Mouse (Mus musculus): Measurements from ENCODE around the gene Rnf114. TPM values are rescaled to one million over a fixed set of nuclear protein-coding genes. Genes with fewer than 3 reads are reported as not detected.

Rnf114 gene
- polyA plus RNA-seq, 1 experiment from 2014 or later, result 150 TPM

- 97% methylated on average over 3 of the region's 3 CpGs for WGBS
- no peak overlapping the region for H3K4me2 ChIP-seq
- no peaks in the 10 kb centered on the region for H3K9me3 ChIP-seq (ENCODE audit: control insufficient read depth, low read length)
- no peak overlapping the region for H3K9ac ChIP-seq (ENCODE audit: low read length)
- no peaks in the 10 kb centered on the region for H3K27me3 ChIP-seq (ENCODE audit: control insufficient read depth, insufficient read depth, low read length)
- H3K36me3 ChIP-seq (ENCODE audit: control insufficient read depth, insufficient read depth, low read length), result peaks cover 31% of the 10 kb centered on the region
- no peak for ATAC-seq (ENCODE audit: low FRiP score)
- peaks cover 16% of the 10 kb centered on the region for H3K4me1 ChIP-seq (ENCODE audit: control insufficient read depth, insufficient read depth, low read length)
- H3K4me3 ChIP-seq (ENCODE audit: low read depth, low read length), result no peak overlapping the region
- DNase-seq (ENCODE audit: low spot score, missing footprints), result no peak
- no peak overlapping the region for H3K27ac ChIP-seq (ENCODE audit: low read depth, low read length)
Observed at GRCm38 (mm10) chr2:167507719-167508385, 15.4 kb downstream of the Rnf114 start.

- Histone ChIP-seq H3K27ac (ENCODE audit: low read depth, low read length) (no peak overlapping the region), H3K27me3 (ENCODE audit: control insufficient read depth, insufficient read depth, low read length) (no peaks in the 10 kb centered on the region), H3K9ac (ENCODE audit: low read length) (no peak overlapping the region), H3K4me2 (no peak overlapping the region), H3K36me3 (ENCODE audit: control insufficient read depth, insufficient read depth, low read length) (peaks cover 35% of the 10 kb centered on the region), H3K4me1 (ENCODE audit: control insufficient read depth, insufficient read depth, low read length) (peaks cover 16% of the 10 kb centered on the region), H3K9me3 (ENCODE audit: control insufficient read depth, low read length) (no peaks in the 10 kb centered on the region), H3K4me3 (ENCODE audit: low read depth, low read length) (no peak overlapping the region)
- 98% methylated on average over 4 of the region's 4 CpGs for WGBS
- ATAC-seq (ENCODE audit: low FRiP score) (no peak), DNase-seq (ENCODE audit: low spot score, missing footprints) (no peak)
Observed at GRCm38 (mm10) chr2:167508569-167508968, 16.1 kb downstream of the Rnf114 start.

- H3K27ac ChIP-seq (ENCODE audit: low read depth, low read length), result no peak overlapping the region
- no peak overlapping the region for H3K9ac ChIP-seq (ENCODE audit: low read length)
- H3K9me3 ChIP-seq (ENCODE audit: control insufficient read depth, low read length), result no peaks in the 10 kb centered on the region
- H3K36me3 ChIP-seq (ENCODE audit: control insufficient read depth, insufficient read depth, low read length), result peaks cover 49% of the 10 kb centered on the region
- peaks cover 1% of the 10 kb centered on the region; the same call in 1 of the 2 replicates for H3K4me1 ChIP-seq (ENCODE audit: control insufficient read depth, insufficient read depth, low read length)
- no peak for ATAC-seq (ENCODE audit: low FRiP score)
- H3K27me3 ChIP-seq (ENCODE audit: control insufficient read depth, insufficient read depth, low read length), result no peaks in the 10 kb centered on the region
- no peak overlapping the region for H3K4me3 ChIP-seq (ENCODE audit: low read depth, low read length)
- WGBS, result 90% methylated on average over 3 of the region's 3 CpGs
- H3K4me2 ChIP-seq, result no peak overlapping the region
- DNase-seq (ENCODE audit: low spot score, missing footprints), result no peak
Observed at GRCm38 (mm10) chr2:167510485-167510884, 18.0 kb downstream of the Rnf114 start.

- DNase-seq (ENCODE audit: low spot score, missing footprints) (no peak), ATAC-seq (ENCODE audit: low FRiP score) (no peak)
- Histone ChIP-seq H3K4me1 (ENCODE audit: control insufficient read depth, insufficient read depth, low read length) (no peaks in the 10 kb centered on the region), H3K4me2 (no peak overlapping the region), H3K9me3 (ENCODE audit: control insufficient read depth, low read length) (no peaks in the 10 kb centered on the region), H3K27ac (ENCODE audit: low read depth, low read length) (no peak overlapping the region), H3K27me3 (ENCODE audit: control insufficient read depth, insufficient read depth, low read length) (no peaks in the 10 kb centered on the region), H3K36me3 (ENCODE audit: control insufficient read depth, insufficient read depth, low read length) (peaks cover 57% of the 10 kb centered on the region), H3K4me3 (ENCODE audit: low read depth, low read length) (no peak overlapping the region), H3K9ac (ENCODE audit: low read length) (no peak overlapping the region)
- WGBS, result 97% methylated on average over 9 of the region's 9 CpGs
Observed at GRCm38 (mm10) chr2:167512365-167512764, 19.9 kb downstream of the Rnf114 start.

GRCm38 (mm10) chr2:167512970-167513369, 20.5 kb downstream of the Rnf114 start:
- H3K27ac ChIP-seq (ENCODE audit: low read depth, low read length), result no peak overlapping the region
- no peak overlapping the region for H3K4me2 ChIP-seq
- H3K4me1 ChIP-seq (ENCODE audit: control insufficient read depth, insufficient read depth, low read length), result no peaks in the 10 kb centered on the region
- no peak overlapping the region for H3K9ac ChIP-seq (ENCODE audit: low read length)
- H3K27me3 ChIP-seq (ENCODE audit: control insufficient read depth, insufficient read depth, low read length), result no peaks in the 10 kb centered on the region
- peaks cover 57% of the 10 kb centered on the region for H3K36me3 ChIP-seq (ENCODE audit: control insufficient read depth, insufficient read depth, low read length)
- DNase-seq (ENCODE audit: low spot score, missing footprints), result no peak
- no peak for ATAC-seq (ENCODE audit: low FRiP score)
- no peaks in the 10 kb centered on the region for H3K9me3 ChIP-seq (ENCODE audit: control insufficient read depth, low read length)
- H3K4me3 ChIP-seq (ENCODE audit: low read depth, low read length), result no peak overlapping the region
- WGBS, result 88% methylated on average over 5 of the region's 5 CpGs

- Histone ChIP-seq H3K27me3 (ENCODE audit: control insufficient read depth, insufficient read depth, low read length) (no peaks in the 10 kb centered on the region), H3K4me3 (ENCODE audit: low read depth, low read length) (no peak overlapping the region), H3K4me2 (no peak overlapping the region), H3K36me3 (ENCODE audit: control insufficient read depth, insufficient read depth, low read length) (peaks cover 52% of the 10 kb centered on the region), H3K9ac (ENCODE audit: low read length) (no peak overlapping the region), H3K27ac (ENCODE audit: low read depth, low read length) (no peak overlapping the region), H3K4me1 (ENCODE audit: control insufficient read depth, insufficient read depth, low read length) (no peaks in the 10 kb centered on the region), H3K9me3 (ENCODE audit: control insufficient read depth, low read length) (no peaks in the 10 kb centered on the region)
- ATAC-seq (ENCODE audit: low FRiP score), result no peak
- WGBS, result 98% methylated on average over 4 of the region's 4 CpGs
- DNase-seq (ENCODE audit: low spot score, missing footprints), result no peak
Observed at GRCm38 (mm10) chr2:167514641-167515040, 22.2 kb downstream of the Rnf114 start.

GRCm38 (mm10) chr2:167515688-167516087, 23.2 kb downstream of the Rnf114 start:
- H3K4me1 ChIP-seq (ENCODE audit: control insufficient read depth, insufficient read depth, low read length), result no peaks in the 10 kb centered on the region
- H3K9me3 ChIP-seq (ENCODE audit: control insufficient read depth, low read length), result no peaks in the 10 kb centered on the region
- 93% methylated on average over 5 of the region's 5 CpGs for WGBS
- no peak overlapping the region for H3K4me2 ChIP-seq
- no peaks in the 10 kb centered on the region for H3K27me3 ChIP-seq (ENCODE audit: control insufficient read depth, insufficient read depth, low read length)
- H3K9ac ChIP-seq (ENCODE audit: low read length), result no peak overlapping the region
- no peak for DNase-seq (ENCODE audit: low spot score, missing footprints)
- peaks cover 46% of the 10 kb centered on the region for H3K36me3 ChIP-seq (ENCODE audit: control insufficient read depth, insufficient read depth, low read length)
- H3K4me3 ChIP-seq (ENCODE audit: low read depth, low read length), result no peak overlapping the region
- no peak for ATAC-seq (ENCODE audit: low FRiP score)
- H3K27ac ChIP-seq (ENCODE audit: low read depth, low read length), result no peak overlapping the region

GRCm38 (mm10) chr2:167519606-167520252, 27.3 kb downstream of the Rnf114 start:
- Histone ChIP-seq H3K9me3 (ENCODE audit: control insufficient read depth, low read length) (no peaks in the 10 kb centered on the region), H3K4me1 (ENCODE audit: control insufficient read depth, insufficient read depth, low read length) (no peaks in the 10 kb centered on the region), H3K9ac (ENCODE audit: low read length) (no peak overlapping the region), H3K27me3 (ENCODE audit: control insufficient read depth, insufficient read depth, low read length) (no peaks in the 10 kb centered on the region), H3K4me3 (ENCODE audit: low read depth, low read length) (no peak overlapping the region), H3K4me2 (no peak overlapping the region), H3K36me3 (ENCODE audit: control insufficient read depth, insufficient read depth, low read length) (peaks cover 18% of the 10 kb centered on the region; the same call in 1 of the 2 replicates), H3K27ac (ENCODE audit: low read depth, low read length) (no peak overlapping the region)
- WGBS, result 76% methylated on average over 5 of the region's 5 CpGs
- ATAC-seq (ENCODE audit: low FRiP score) (no peak), DNase-seq (ENCODE audit: low spot score, missing footprints) (no peak)

- WGBS, result 10% methylated on average over 5 of the region's 5 CpGs
- H3K9me3 ChIP-seq (ENCODE audit: control insufficient read depth, low read length), result no peaks in the 10 kb centered on the region
- no peak overlapping the region for H3K9ac ChIP-seq (ENCODE audit: low read length)
- H3K4me3 ChIP-seq (ENCODE audit: low read depth, low read length), result no peak overlapping the region
- DNase-seq (ENCODE audit: low spot score, missing footprints), result no peak
- peaks cover 7% of the 10 kb centered on the region; the same call in 1 of the 2 replicates for H3K4me1 ChIP-seq (ENCODE audit: control insufficient read depth, insufficient read depth, low read length)
- no peaks in the 10 kb centered on the region for H3K36me3 ChIP-seq (ENCODE audit: control insufficient read depth, insufficient read depth, low read length)
- no peak overlapping the region for H3K4me2 ChIP-seq
- no peaks in the 10 kb centered on the region; the same call in 1 of the 2 replicates for H3K27me3 ChIP-seq (ENCODE audit: control insufficient read depth, insufficient read depth, low read length)
- no peak for ATAC-seq (ENCODE audit: low FRiP score)
- H3K27ac ChIP-seq (ENCODE audit: low read depth, low read length), result no peak overlapping the region
Observed at GRCm38 (mm10) chr2:167528278-167528677, 35.8 kb downstream of the Rnf114 start.

Measured in midbrain, embryonic 11.5 days (tissue).